ENCODE assay signal across 11 mouse cellular contexts in the genomic region with DNA sequence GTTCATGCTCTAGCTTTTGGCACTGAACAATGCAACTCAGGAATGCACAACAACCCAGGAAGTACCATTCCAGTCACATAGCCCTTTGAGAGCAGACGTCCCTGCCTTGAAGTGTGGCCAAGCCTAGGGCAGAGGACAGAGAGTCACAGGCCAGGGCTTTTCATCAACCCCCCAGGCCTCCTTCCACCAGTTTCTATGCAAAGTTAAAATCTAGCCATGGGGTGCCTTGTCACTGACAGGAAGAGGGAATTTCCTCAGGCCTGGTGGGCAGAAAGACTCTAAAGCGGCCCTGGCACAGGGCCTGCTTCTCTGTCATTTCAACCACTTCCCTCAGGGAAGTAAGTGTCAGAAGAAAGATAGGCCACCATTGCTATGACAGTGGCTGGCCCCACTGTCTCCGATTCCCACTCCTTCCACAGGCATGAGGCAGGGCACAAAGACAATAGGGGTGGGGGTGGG. TPM values are rescaled to one million over a fixed set of nuclear protein-coding genes. Genes with fewer than 3 reads are reported as not detected.
DNase-seq lines count a peak whose midpoint lies in the region; ATAC-seq and TF ChIP-seq lines count a peak whose summit lies in the region.
"Had no signal": no experiment of that assay in that cellular context is flagged by ENCODE, and none has a peak within 500 bp of the region (broad histone marks: within the 10 kb centered on the region; RNA-seq: fewer than 3 reads in every experiment).

No protein-coding gene starts in this region.

- 0 out of 2 replicates have a peak, but pooled peaks have one; percentile 15 for TF ChIP-seq EP300 in lung, postnatal 0 days (IDR thresholded peaks at IDR 0.05)

- peaks cover 5 to 8% of the 10 kb centered on the region in 2 experiments; a peak in 3 of 4 replicates for H3K4me1 ChIP-seq in heart, embryonic 14.5 days (ENCODE audit: control insufficient read depth in 2 of 2, insufficient read depth in 2 of 2, low read length in 2 of 2)
- H3K4me1 ChIP-seq in lung, postnatal 0 days (ENCODE audit: insufficient read depth, low read depth, low read length), result no peaks in the 10 kb centered on the region
- H3K4me1 ChIP-seq in embryonic facial prominence, embryonic 10.5 days, result no peaks in the 10 kb centered on the region
- H3K4me1 ChIP-seq: embryonic facial prominence, embryonic 15.5 days; limb, embryonic 12.5 days; stomach, embryonic 15.5 days had no signal

- 54% methylated on average over 3 of the region's 3 CpGs for WGBS in heart, embryonic 14.5 days
- 45% methylated on average over 3 of the region's 3 CpGs for WGBS in lung, postnatal 0 days
- WGBS in embryonic facial prominence, embryonic 10.5 days, result 75% methylated on average over 3 of the region's 3 CpGs

- H3K4me3 ChIP-seq in heart, embryonic 14.5 days (ENCODE audit: control insufficient read depth in 1 of 2, insufficient read depth in 1 of 2, low read depth in 1 of 2, low read length in 2 of 2), result no peak overlapping the region
- H3K4me3 ChIP-seq in lung, postnatal 0 days (ENCODE audit: low read depth, low read length), result no peak overlapping the region
- no peak overlapping the region for H3K4me3 ChIP-seq in embryonic facial prominence, embryonic 10.5 days
- H3K4me3 ChIP-seq: embryonic facial prominence, embryonic 15.5 days; limb, embryonic 12.5 days; stomach, embryonic 15.5 days had no signal

- H3K36me3 ChIP-seq in heart, embryonic 14.5 days (ENCODE audit: control insufficient read depth, insufficient read depth, low read length), result peaks cover 81% of the 10 kb centered on the region
- H3K36me3 ChIP-seq in lung, postnatal 0 days (ENCODE audit: insufficient read depth, low read length), result peaks cover 23% of the 10 kb centered on the region
- H3K36me3 ChIP-seq in embryonic facial prominence, embryonic 10.5 days (replicated peaks), result peaks cover 83% of the 10 kb centered on the region

- no peaks in the 10 kb centered on the region for H3K9me3 ChIP-seq in heart, embryonic 14.5 days (ENCODE audit: control insufficient read depth, low read length)
- H3K9me3 ChIP-seq in lung, postnatal 0 days (ENCODE audit: low read length), result no peaks in the 10 kb centered on the region
- H3K9me3 ChIP-seq in embryonic facial prominence, embryonic 10.5 days, result no peaks in the 10 kb centered on the region
- H3K9me3 ChIP-seq: embryonic facial prominence, embryonic 15.5 days; limb, embryonic 12.5 days; stomach, embryonic 15.5 days had no signal

- peak; percentile 29; the same call in 1 of the 2 replicates for ATAC-seq in heart, embryonic 14.5 days (ENCODE audit: insufficient number of reproducible peaks, insufficient read depth, low FRiP score, low read depth)
- ATAC-seq in lung, postnatal 0 days, result peak; percentile 69

- no peak overlapping the region for H3K9ac ChIP-seq in heart, embryonic 14.5 days (ENCODE audit: low read length)
- H3K9ac ChIP-seq in lung, postnatal 0 days (replicated peaks; ENCODE audit: low read depth), result no peak overlapping the region
- H3K9ac ChIP-seq: embryonic facial prominence, embryonic 15.5 days; limb, embryonic 12.5 days; stomach, embryonic 15.5 days had no signal

- TF ChIP-seq CTCF in lung, postnatal 0 days (IDR thresholded peaks at IDR 0.05), result no peak

- H3K4me2 ChIP-seq in heart, embryonic 14.5 days (ENCODE audit: low read length), result no peak overlapping the region
- no peak overlapping the region for H3K4me2 ChIP-seq in lung, postnatal 0 days (replicated peaks; ENCODE audit: low read depth, low read length)
- H3K4me2 ChIP-seq: embryonic facial prominence, embryonic 15.5 days; limb, embryonic 12.5 days; stomach, embryonic 15.5 days had no signal

- no peak for DNase-seq in heart, postnatal 4 days
- DNase-seq in lung, postnatal 0 days (ENCODE audit: low spot score), result peak; percentile 21
- no peak for DNase-seq in lung, postnatal 14 days
- DNase-seq in kidney, adult 8-10 months, result peak; percentile 48 to 49
- peak; percentile 43 for DNase-seq in lung, postnatal 36 days
- DNase-seq in embryonic facial prominence, embryonic 10.5 days (ENCODE audit: low spot score), result no peak
- DNase-seq: right cerebral cortex, adult 18-20 months had no signal

- peak overlapping the region; percentile 42 to 57; a peak in 3 of 4 replicates for H3K27ac ChIP-seq in heart, embryonic 14.5 days (replicated peaks in 1 of 2; ENCODE audit: control insufficient read depth in 1 of 2, insufficient read depth in 1 of 2, low read depth in 2 of 2, low read length in 2 of 2)
- peak overlapping the region; percentile 57 for H3K27ac ChIP-seq in lung, postnatal 0 days (ENCODE audit: low read length)
- H3K27ac ChIP-seq in embryonic facial prominence, embryonic 10.5 days (replicated peaks), result no peak overlapping the region
- H3K27ac ChIP-seq: embryonic facial prominence, embryonic 15.5 days; limb, embryonic 12.5 days; stomach, embryonic 15.5 days had no signal

- H3K27me3 ChIP-seq in heart, embryonic 14.5 days (ENCODE audit: control insufficient read depth, insufficient read depth, low read length), result no peaks in the 10 kb centered on the region
- H3K27me3 ChIP-seq in lung, postnatal 0 days (replicated peaks; ENCODE audit: insufficient read depth, low read length), result no peaks in the 10 kb centered on the region
- no peaks in the 10 kb centered on the region for H3K27me3 ChIP-seq in embryonic facial prominence, embryonic 10.5 days (replicated peaks; ENCODE audit: low read depth, poor library complexity, severe bottlenecking)
- H3K27me3 ChIP-seq: embryonic facial prominence, embryonic 15.5 days; limb, embryonic 12.5 days; stomach, embryonic 15.5 days had no signal

RNA-seq across cellular contexts. Expression of a gene that starts 34.4 kb away (rescaled TPM):
- polyA plus RNA-seq in heart, embryonic 14.5 days (2014; fragmentation: Nextera tagmentation; extraction: Ambion mirVana), result 23.7 and 26.2 TPM in 2 replicates
- total RNA-seq in heart, postnatal 4 days (2021), result 10 to 100 TPM; 25.6 to 29.8 TPM
- 18.9 and 19.4 TPM in 2 replicates for polyA plus RNA-seq in lung, postnatal 0 days (2015; fragmentation: Nextera tagmentation; extraction: Ambion mirVana)
- 28.1 and 32.0 TPM in 2 replicates for polyA plus RNA-seq in embryonic facial prominence, embryonic 10.5 days (2016; fragmentation: Nextera tagmentation; extraction: Ambion mirVana)

Comparison
In these comparisons a context has a peak if more than half of its experiments do, and no peak if none do; other contexts are left out.
1. DNase-seq: peak in lung, postnatal 0 days (single experiment), kidney, adult 8-10 months (2 of 2) and lung, postnatal 36 days (single experiment); none in heart, postnatal 4 days (single experiment), lung, postnatal 14 days (single experiment) and embryonic facial prominence, embryonic 10.5 days (single experiment).